ENCODE assay signal across 7 mouse cellular contexts in the genomic region with DNA sequence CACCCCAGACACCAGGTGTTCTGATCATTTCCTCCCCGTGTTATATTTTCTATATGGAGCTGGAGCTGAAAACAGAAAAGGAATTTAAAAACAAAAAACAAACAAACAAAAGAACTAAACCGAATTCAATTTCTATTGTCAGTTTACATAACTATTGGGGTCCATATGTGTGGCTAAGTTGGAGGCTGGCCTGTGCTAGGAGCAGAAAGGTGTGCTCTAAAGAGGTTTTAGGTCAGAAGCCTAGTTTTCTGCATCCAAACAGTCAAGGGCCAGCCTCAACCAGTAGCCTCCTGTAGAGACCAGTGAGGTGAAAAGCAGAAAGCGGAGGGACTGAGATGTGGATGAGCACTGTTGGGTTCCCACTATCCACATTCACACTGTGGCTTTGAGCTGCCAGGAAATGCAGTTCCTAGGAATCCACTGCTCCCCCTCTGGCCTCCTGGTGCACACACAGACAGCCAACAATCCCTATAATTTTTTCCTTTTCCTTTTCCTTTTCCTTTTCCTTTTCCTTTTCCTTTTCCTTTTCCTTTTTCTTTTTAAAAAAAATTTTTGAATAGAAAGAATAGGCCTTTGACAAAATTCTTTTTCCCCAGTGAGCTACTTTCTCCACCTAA. TPM values are rescaled to one million over a fixed set of nuclear protein-coding genes. Genes with fewer than 3 reads are reported as not detected.
DNase-seq lines count a peak whose midpoint lies in the region; ATAC-seq lines count a peak whose summit lies in the region.

No protein-coding gene starts in this region.

- peaks cover 4% of the 10 kb centered on the region; the same call in 1 of the 2 replicates for H3K4me1 ChIP-seq in lung, embryonic 16.5 days (replicated peaks; ENCODE audit: control insufficient read depth, insufficient read depth, low read length)
- no peaks in the 10 kb centered on the region; the same call in 1 of the 2 replicates for H3K4me1 ChIP-seq in brown adipose tissue, adult 24 weeks (ENCODE audit: control insufficient read depth, insufficient read depth, insufficient read length, low read length)
- no peaks in the 10 kb centered on the region for H3K4me1 ChIP-seq in hindbrain, embryonic 11.5 days (replicated peaks; ENCODE audit: control insufficient read depth, insufficient read depth, low read length)

- no peaks in the 10 kb centered on the region for H3K27me3 ChIP-seq in lung, embryonic 16.5 days (ENCODE audit: control insufficient read depth, insufficient read depth, low read depth, low read length)
- no peaks in the 10 kb centered on the region for H3K27me3 ChIP-seq in hindbrain, embryonic 11.5 days (ENCODE audit: control insufficient read depth, insufficient read depth, low read length)

- peak overlapping the region; percentile 85 for H3K4me2 ChIP-seq in lung, embryonic 16.5 days (ENCODE audit: low read depth, low read length)
- peak overlapping the region; percentile 45 for H3K4me2 ChIP-seq in hindbrain, embryonic 11.5 days (replicated peaks; ENCODE audit: low read depth, low read length)

- H3K9me3 ChIP-seq in lung, embryonic 16.5 days (ENCODE audit: control insufficient read depth, low read length): no peaks in the 10 kb centered on the region
- no peaks in the 10 kb centered on the region for H3K9me3 ChIP-seq in hindbrain, embryonic 11.5 days (ENCODE audit: control insufficient read depth, low read length)

- H3K36me3 ChIP-seq in lung, embryonic 16.5 days (ENCODE audit: control insufficient read depth, insufficient read depth, low read length): no peaks in the 10 kb centered on the region; the same call in 1 of the 2 replicates
- no peaks in the 10 kb centered on the region for H3K36me3 ChIP-seq in hindbrain, embryonic 11.5 days (ENCODE audit: control insufficient read depth, insufficient read depth, low read length)

- no peak for ATAC-seq in lung, embryonic 16.5 days (ENCODE audit: low read depth)
- ATAC-seq in hindbrain, embryonic 11.5 days (ENCODE audit: low FRiP score): no peak
- ATAC-seq in megakaryocyte-erythroid progenitor cell, adult 5-6 weeks (replicated peaks; ENCODE audit: low FRiP score, low TSS enrichment, poor library complexity, severe bottlenecking): 0 out of 2 replicates have a peak, but pooled peaks have one; percentile 11

- H3K4me3 ChIP-seq in lung, embryonic 16.5 days (ENCODE audit: low read length): peak overlapping the region; percentile 72
- H3K4me3 ChIP-seq in brown adipose tissue, adult 24 weeks (ENCODE audit: insufficient read depth, low read depth, low read length): peak overlapping the region; percentile 70
- peak overlapping the region; percentile 63 for H3K4me3 ChIP-seq in hindbrain, embryonic 11.5 days (ENCODE audit: low read depth, low read length)

- WGBS in lung, embryonic 16.5 days: 9% methylated on average over 3 of the region's 3 CpGs
- 14% methylated on average over 3 of the region's 3 CpGs for WGBS in hindbrain, embryonic 11.5 days

- DNase-seq in lung, adult 18-20 months: no peak
- DNase-seq in hindbrain, embryonic 11.5 days (ENCODE audit: low spot score): peak; percentile 11
- no peak for DNase-seq in ovary, postnatal 10 days (ENCODE audit: low spot score)
- no peak for DNase-seq in layer of hippocampus, adult 9-11 months

- peak overlapping the region; percentile 79 for H3K9ac ChIP-seq in lung, embryonic 16.5 days (ENCODE audit: low read length)
- H3K9ac ChIP-seq in hindbrain, embryonic 11.5 days (ENCODE audit: low read depth, low read length): peak overlapping the region; percentile 69

- peak overlapping the region; percentile 49; the same call in 1 of the 2 replicates for H3K27ac ChIP-seq in lung, embryonic 16.5 days (ENCODE audit: low read length)
- H3K27ac ChIP-seq in brown adipose tissue, adult 24 weeks (replicated peaks; ENCODE audit: low read depth, low read length): no peak overlapping the region
- no peak overlapping the region for H3K27ac ChIP-seq in hindbrain, embryonic 11.5 days (ENCODE audit: low read depth, low read length)

RNA-seq across cellular contexts. Expression of gene 2610021A01Rik, which starts 1.0 kb away (rescaled TPM):
- 9.8 and 12.6 TPM in 2 replicates for polyA plus RNA-seq in lung, embryonic 16.5 days (2015; fragmentation: Nextera tagmentation; extraction: Ambion mirVana)
- 5.0 and 7.3 TPM in 2 replicates for polyA plus RNA-seq in brown adipose tissue, adult 24 weeks (2012; ENCODE audit: insufficient read depth, insufficient read length, missing spikeins)
- 17.2 and 18.6 TPM in 2 replicates for polyA plus RNA-seq in hindbrain, embryonic 11.5 days (2014; fragmentation: Nextera tagmentation; extraction: Ambion mirVana)
- 27.8 and 30.2 TPM in 2 replicates for total RNA-seq in megakaryocyte-erythroid progenitor cell, adult 5-6 weeks (2014; fragmentation: Nextera tagmentation)
- 30.6 and 32.7 TPM in 2 replicates for total RNA-seq in megakaryocyte-erythroid progenitor cell, adult 5-6 weeks (2017)

RNA-seq across cellular contexts. Expression of gene Gm6871, which starts 26.6 kb away (rescaled TPM):
- polyA plus RNA-seq in lung, embryonic 16.5 days (2015; fragmentation: Nextera tagmentation; extraction: Ambion mirVana): not detected in 2 replicates
- not detected in 2 replicates for polyA plus RNA-seq in brown adipose tissue, adult 24 weeks (2012; ENCODE audit: insufficient read depth, insufficient read length, missing spikeins)
- polyA plus RNA-seq in hindbrain, embryonic 11.5 days (2014; fragmentation: Nextera tagmentation; extraction: Ambion mirVana): not detected in 2 replicates
- total RNA-seq in megakaryocyte-erythroid progenitor cell, adult 5-6 weeks (2014; fragmentation: Nextera tagmentation): not detected in 2 replicates
- total RNA-seq in megakaryocyte-erythroid progenitor cell, adult 5-6 weeks (2017): not detected in 2 replicates

RNA-seq across cellular contexts. Expression of gene Zfp788, which starts 33.0 kb away (rescaled TPM):
- polyA plus RNA-seq in lung, embryonic 16.5 days (2015; fragmentation: Nextera tagmentation; extraction: Ambion mirVana): 10.8 and 12.0 TPM in 2 replicates
- 5.3 and 7.2 TPM in 2 replicates for polyA plus RNA-seq in brown adipose tissue, adult 24 weeks (2012; ENCODE audit: insufficient read depth, insufficient read length, missing spikeins)
- 19.4 and 19.5 TPM in 2 replicates for polyA plus RNA-seq in hindbrain, embryonic 11.5 days (2014; fragmentation: Nextera tagmentation; extraction: Ambion mirVana)
- total RNA-seq in megakaryocyte-erythroid progenitor cell, adult 5-6 weeks (2014; fragmentation: Nextera tagmentation): 9.7 and 13.1 TPM in 2 replicates
- total RNA-seq in megakaryocyte-erythroid progenitor cell, adult 5-6 weeks (2017): 6.6 and 13.9 TPM in 2 replicates
